Mouse (Mus musculus) heart, adult 2 months (tissue): ENCODE results near the gene Zfp629.
A peak's percentile ranks its signal among the peaks of the same experiment; 100 is the strongest.

ENCODE experiments used
- CTCF ChIP-seq: fragments of 200-600 bp; IDR thresholded peaks from 2 replicates; pipeline ENCODE4 v1.8.1; 2022; ENCODE audit warnings: antibody characterized with exemption, mild to moderate bottlenecking, moderate library complexity
- EP300 ChIP-seq: fragments of 200-500 bp; IDR thresholded peaks from 2 replicates; pipeline ENCODE4 v1.6.1; 2011; ENCODE audit warnings: low read depth, low read length, control low read depth; ENCODE audit not compliant: insufficient read depth
- POLR2A ChIP-seq: fragments of 200-500 bp; IDR thresholded peaks from 2 replicates; pipeline ENCODE4 v1.6.1; 2011; ENCODE audit warnings: mild to moderate bottlenecking, low read depth, low read length, control low read depth; ENCODE audit not compliant: insufficient read depth

DNA sequence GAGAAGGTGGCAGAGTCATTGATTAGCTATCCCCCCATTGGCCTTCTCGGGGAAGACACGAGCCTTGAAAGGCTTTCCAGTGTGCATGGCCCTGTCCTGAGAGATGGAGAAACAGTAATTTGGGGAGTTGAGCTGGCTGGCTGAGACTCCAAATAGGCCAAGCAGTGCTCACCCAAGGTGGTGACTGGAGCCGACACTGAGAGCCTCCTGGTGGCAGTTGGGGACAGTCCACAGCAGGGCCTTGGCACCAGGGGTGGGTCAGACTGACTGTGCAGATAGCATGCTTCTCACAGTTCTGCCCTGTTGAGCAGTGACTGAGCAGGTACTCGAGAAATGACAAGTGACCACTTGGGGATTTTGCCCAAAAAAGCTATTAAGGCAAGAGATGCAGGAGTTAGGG, 13.9 kb downstream of the Zfp629 start:
- no peak for TF ChIP-seq POLR2A
- no peak for TF ChIP-seq EP300
- peak; percentile 9; the same call in 1 of the 2 replicates for TF ChIP-seq CTCF
